Mouse (Mus musculus) left cerebral cortex, postnatal 10 days (tissue): ENCODE measurements around the gene Gramd2. TPM values are rescaled to one million over a fixed set of nuclear protein-coding genes. Genes with fewer than 3 reads are reported as not detected.

ENCODE experiments used
- DNase-seq, 2 experiments: peaks; one replicate each; pipeline ENCODE4 v3.0.0; 2021 to 2022; ENCODE audit warnings: low spot score in 2 of 2, mixed read lengths in 1 of 2; ENCODE audit errors: extremely low spot score in 1 of 2
- intact Hi-C: fragments of 180-260 bp; cut with DNase I; formaldehyde crosslinking; loops from one replicate; pipeline ENCODE4 v1.15.1; 2025
- total RNA-seq, 2 experiments: library from RNA; stranded (reverse); gene quantifications; 2 replicates each; pipeline ENCODE4 v1.2.3; 2021

The Gramd2 gene
- total RNA-seq, 2 experiments from 2014 or later: 13.3 to 14.6 TPM

- DNase-seq: no peak
- intact Hi-C loops: no loop called here
These were observed 13.9 kb upstream of the Gramd2 start for GRCm38 (mm10) chr9:59666016-59666415.

GRCm38 (mm10) chr9:59666813-59667212 lies 13.1 kb upstream of the Gramd2 start:
- DNase-seq: no peak
- intact Hi-C loops: no loop called here

DNA sequence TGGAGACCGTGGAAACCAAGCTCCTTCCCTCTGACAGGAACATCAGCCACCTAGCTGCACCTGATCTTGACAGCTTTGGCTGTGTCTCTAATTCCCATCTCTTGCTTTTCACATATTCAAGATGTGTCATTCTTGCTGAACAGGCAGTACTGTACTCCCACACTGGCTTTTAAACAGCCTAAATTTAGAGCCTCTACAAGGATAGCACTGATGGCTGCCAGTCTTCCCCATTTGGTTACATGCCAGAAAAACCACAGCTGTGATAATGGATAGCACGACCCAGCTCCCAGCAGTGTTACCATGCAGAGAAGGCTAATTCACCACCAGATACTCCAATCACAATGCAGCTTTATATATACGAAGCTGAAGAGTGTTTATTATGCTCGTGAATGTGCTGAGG lies 12.7 kb upstream of the Gramd2 start:
- no peak for DNase-seq
- intact Hi-C loops: no loop called here

GRCm38 (mm10) chr9:59667904-59668303 lies 12.0 kb upstream of the Gramd2 start:
- intact Hi-C loops: no loop called here
- DNase-seq: no peak

DNA sequence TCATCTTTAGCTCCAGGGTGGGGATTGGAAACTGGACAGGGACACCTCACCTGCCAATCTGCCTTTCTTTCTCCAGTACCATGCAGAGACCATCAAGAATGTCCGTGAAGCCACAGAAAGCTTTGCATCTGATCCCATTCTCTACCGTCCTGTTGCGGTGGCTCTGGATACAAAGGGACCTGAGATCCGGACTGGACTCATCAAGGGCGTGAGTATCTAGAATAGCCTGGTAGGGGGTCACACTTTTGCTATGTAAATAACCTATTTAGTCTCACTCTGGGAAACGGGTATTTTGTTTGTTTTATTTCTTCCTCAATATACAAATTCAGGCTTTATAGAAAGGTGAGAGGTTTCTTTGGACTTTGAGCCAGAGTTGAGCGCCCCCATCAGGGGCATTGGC lies 11.5 kb upstream of the Gramd2 start:
- DNase-seq: no peak
- intact Hi-C loops: no loop called here

GRCm38 (mm10) chr9:59669172-59669571 lies 10.8 kb upstream of the Gramd2 start:
- DNase-seq: no peak
- intact Hi-C loops: no loop called here

- no peak for DNase-seq
These were observed 7.6 kb upstream of the Gramd2 start for GRCm38 (mm10) chr9:59672195-59672894.

DNA sequence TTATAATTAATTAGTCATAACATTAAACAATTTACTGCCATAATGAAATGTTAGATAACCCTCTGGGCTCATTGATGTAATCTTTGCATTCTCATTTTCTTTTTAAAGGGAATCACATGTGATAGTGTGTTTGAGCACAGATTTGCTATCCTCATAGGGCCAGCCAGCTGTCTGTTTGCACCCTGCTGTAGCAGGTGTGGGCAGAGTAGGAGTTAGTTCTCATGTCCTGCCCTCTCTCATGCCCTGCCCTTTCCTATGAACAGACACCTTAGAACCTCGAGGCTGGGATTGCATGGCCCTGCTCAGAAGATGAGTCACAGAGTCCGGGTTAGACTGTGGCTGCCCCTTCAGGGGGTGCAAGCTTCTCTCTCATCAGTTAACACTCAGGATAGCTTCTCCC lies 6.5 kb upstream of the Gramd2 start:
- DNase-seq: no peak
- intact Hi-C loops: no loop called here

More at GRCm38 (mm10) chr9:59672195-59672894, 7.6 kb upstream of the Gramd2 start:
- intact Hi-C loops: no loop called here

DNA sequence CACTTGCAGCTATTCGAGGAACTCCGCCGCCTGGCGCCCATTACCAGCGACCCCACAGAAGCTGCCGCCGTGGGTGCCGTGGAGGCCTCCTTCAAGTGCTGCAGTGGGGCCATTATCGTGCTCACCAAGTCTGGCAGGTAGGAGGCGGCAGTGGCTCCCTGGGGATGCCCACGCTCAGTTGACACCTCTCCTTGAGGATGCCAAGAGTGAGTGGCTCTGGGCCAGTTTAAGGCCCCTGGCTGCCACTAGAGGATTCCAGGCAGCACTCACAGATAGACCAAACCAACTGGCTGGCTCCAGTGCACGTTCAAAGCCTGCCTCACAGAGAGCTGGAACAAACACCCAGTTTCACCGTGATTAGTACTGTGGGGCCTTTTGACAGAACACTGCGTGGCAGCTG lies 4.3 kb upstream of the Gramd2 start:
- no peak for DNase-seq
- intact Hi-C loops: no loop called here

GRCm38 (mm10) chr9:59678313-59678712 lies 1.6 kb upstream of the Gramd2 start:
- DNase-seq: no peak
- intact Hi-C loops: no loop called here

GRCm38 (mm10) chr9:59680534-59680875 lies 561 bp downstream of the Gramd2 start:
- no peak for DNase-seq
- intact Hi-C loops: no loop called here

- intact Hi-C loops: no loop called here
- DNase-seq: no peak
These were observed 4.1 kb downstream of the Gramd2 start for GRCm38 (mm10) chr9:59684020-59684419.

- no peak for DNase-seq
- intact Hi-C loops: no loop called here
These were observed 7.6 kb downstream of the Gramd2 start for GRCm38 (mm10) chr9:59687416-59688046.

DNA sequence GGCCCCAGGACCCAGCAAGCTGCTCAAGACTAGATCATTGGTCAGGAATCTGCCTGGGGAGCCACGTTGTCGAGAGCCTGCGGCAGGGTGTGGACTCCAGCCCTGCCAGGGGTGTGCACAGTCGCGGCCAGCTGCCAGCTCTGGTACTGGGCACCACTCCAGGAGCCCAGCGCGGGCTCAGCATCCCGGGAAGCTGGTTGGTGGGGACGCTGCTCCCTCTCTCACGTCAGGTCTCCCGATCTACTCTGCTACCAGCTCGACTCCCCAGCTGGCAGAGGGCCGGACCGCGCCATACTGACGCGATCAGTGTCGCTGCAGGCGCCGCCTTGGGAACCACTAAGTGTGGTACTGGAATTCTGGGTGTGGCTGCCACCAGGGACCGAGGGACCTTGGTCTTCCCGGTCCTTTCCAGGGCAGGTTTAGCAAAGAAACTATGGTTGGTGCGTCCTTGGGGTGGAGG lies 11.7 kb downstream of the Gramd2 start:
- DNase-seq: peak; percentile 91
- intact Hi-C loops: no loop called here

DNA sequence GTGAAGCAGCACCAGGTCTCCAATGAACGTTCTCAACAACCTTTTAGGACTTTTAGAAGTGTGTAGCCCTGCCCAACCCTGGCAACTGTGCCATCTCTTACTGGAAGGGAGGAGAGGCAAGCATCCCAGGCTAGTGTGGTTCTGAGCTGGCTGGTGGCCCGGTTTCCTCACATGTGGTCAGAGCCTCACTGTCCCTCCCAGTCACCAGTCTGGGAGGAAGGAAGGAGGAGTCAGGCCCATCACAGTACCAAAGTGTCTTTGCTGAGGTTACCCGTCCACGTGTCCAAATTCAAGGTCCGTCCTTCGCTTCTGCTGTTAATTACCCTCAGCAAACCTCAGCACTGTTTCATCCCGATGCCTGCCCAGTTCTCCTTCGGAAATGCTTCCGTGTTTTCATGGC lies 12.2 kb downstream of the Gramd2 start:
- intact Hi-C loops: no loop called here
- DNase-seq: peak; percentile 48 to 79

DNA sequence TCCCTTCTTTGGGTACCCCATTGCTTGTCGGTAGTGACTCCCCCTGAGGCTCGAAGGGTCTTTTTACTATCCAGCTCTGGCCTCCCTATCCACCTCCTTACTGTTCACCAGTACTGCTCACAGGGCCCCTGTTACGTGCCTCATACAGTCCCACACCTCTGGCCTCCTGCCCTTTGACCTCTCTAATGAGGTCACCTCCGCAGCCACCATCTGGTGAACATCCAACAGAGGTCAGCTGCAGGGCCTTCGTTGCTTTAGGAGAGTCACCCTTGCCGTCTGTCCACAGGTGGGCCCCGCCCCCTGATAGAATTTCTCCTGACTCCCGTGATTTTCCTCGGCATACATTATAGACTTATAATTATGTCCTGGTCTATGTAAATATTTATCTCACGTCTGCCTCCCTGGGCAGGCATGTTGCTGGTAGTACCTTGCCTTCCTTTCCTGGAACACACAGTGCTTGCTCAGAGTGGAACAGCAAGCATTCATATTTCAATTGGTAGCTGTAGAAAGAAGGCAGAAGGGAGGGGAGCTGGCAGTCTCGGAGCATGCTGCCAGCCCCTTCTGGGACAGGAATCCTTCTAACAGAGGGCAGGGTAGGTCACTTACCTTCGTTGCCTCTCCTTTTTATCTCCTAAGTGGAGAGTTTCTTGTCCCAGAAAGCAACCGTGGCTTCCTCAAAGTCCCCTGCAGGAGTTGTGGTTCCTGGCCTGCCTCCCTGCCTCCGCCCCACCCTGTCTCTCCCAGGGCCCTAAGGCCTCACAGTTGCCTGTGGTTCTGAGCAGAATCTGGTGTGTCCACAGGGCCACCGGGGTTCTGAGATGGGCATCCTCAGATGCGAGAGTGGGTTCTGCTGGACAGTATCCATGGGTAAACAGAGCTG lies 14.9 kb downstream of the Gramd2 start:
- intact Hi-C loops: loop anchor here (5.0 kb wide), 1 partner anchor 57 kb away; the partner anchor contains the start of genes Myo9a and Senp8
- no peak for DNase-seq

DNA sequence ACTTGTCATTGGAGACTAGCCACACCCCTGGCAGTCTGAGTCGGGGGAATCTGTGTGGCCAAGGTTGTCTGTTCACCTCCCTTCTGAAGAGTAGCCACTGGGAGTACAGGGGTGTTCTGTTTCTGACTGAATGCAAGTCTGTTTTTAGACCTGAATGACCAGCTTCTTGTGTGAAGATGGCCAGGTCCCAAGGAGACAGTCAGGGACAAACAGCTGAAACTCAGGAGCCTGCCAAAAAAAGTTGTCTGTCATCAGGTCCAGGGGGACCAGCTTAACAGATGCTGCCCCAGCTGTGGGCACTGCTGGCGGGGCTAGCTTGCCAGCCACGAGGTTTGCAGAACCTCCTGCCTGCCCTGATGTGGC lies 15.5 kb downstream of the Gramd2 start:
- intact Hi-C loops: loop anchor here (5.0 kb wide), 1 partner anchor 57 kb away; the partner anchor contains the start of genes Myo9a and Senp8
- peak in 1 of 2 experiments; percentile 47 for DNase-seq

- DNase-seq: no peak
These were observed 16.4 kb downstream of the Gramd2 start for GRCm38 (mm10) chr9:59696381-59696780.

DNA sequence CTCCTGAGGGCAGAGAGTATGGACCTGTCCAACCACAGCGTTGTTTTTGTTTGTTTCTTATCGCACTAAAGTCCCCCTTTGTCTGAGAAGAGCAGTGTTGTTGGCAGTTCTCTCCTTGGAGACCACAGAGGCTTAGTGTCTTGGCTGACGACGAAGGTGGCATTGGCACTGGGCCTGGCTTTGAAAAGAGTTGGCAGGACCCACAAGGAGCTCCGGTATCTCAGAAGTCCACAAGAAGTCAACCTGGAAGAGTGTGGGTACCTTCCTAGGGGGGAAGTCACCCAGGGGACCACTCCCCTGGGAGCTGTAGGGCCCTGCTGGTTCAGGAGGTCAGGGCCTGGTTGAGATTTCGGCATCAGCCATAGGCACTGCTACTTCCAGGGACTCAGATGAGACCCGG lies 21.1 kb downstream of the Gramd2 start:
- no peak for DNase-seq
- intact Hi-C loops: no loop called here

More at GRCm38 (mm10) chr9:59696381-59696780, 16.4 kb downstream of the Gramd2 start:
- intact Hi-C loops: loop anchor here (5.0 kb wide), 1 partner anchor 56 kb away; the partner anchor contains the start of genes Myo9a and Senp8
